Mouse (Mus musculus): ENCODE data around the gene Gipc3. TPM values are rescaled to one million over a fixed set of nuclear protein-coding genes. Genes with fewer than 3 reads are reported as not detected.

Gene Gipc3
- 0.06 and 0.10 TPM in 2 replicates for polyA plus RNA-seq (2015; fragmentation: Nextera tagmentation; extraction: Ambion mirVana)

GRCm38 (mm10) chr10:81342686-81343505 is at the start of gene Gipc3:
Gene Gipc3, minus strand, starts transcription at chr10:81343266.
- 0 out of 2 replicates have a peak, but pooled peaks cover 3% of the 10 kb centered on the region for H3K27me3 ChIP-seq (ENCODE audit: control insufficient read depth, insufficient read depth, low read length)
- no peak for DNase-seq (ENCODE audit: low spot score)
- H3K27ac ChIP-seq (replicated peaks): no peak within 1 kb of the TSS
- ATAC-seq (ENCODE audit: low FRiP score, low TSS enrichment): no peak
- no peaks in the 10 kb centered on the region for H3K36me3 ChIP-seq (ENCODE audit: control insufficient read depth, insufficient read depth, low read length)
- H3K9ac ChIP-seq (ENCODE audit: low read length): peak within 1 kb of the TSS; percentile 68
- WGBS: 6% methylated on average over 43 of the region's 67 CpGs
- H3K4me3 ChIP-seq (ENCODE audit: low read depth, low read length): peak within 1 kb of the TSS; percentile 48
- peak within 1 kb of the TSS; percentile 84 for H3K4me2 ChIP-seq (replicated peaks; ENCODE audit: low read depth)
- H3K9me3 ChIP-seq (ENCODE audit: control insufficient read depth, low read length): no peaks in the 10 kb centered on the region
- no peak for TF ChIP-seq CTCF (IDR thresholded peaks at IDR 0.05; ENCODE audit: low read depth)
- no peak for TF ChIP-seq EP300 (optimal IDR thresholded peaks at IDR 0.05)
- H3K4me1 ChIP-seq (replicated peaks; ENCODE audit: control insufficient read depth, insufficient read depth): no peaks in the 10 kb centered on the region; the same call in 1 of the 2 replicates

- peaks cover 4% of the 10 kb centered on the region; the same call in 1 of the 2 replicates for H3K36me3 ChIP-seq (ENCODE audit: control insufficient read depth, insufficient read depth, low read length)
- TF ChIP-seq EP300 (optimal IDR thresholded peaks at IDR 0.05) (no peak), CTCF (IDR thresholded peaks at IDR 0.05; ENCODE audit: low read depth) (no peak)
- ATAC-seq (ENCODE audit: low FRiP score, low TSS enrichment) (peak; percentile 19), DNase-seq (ENCODE audit: low spot score) (peak; percentile 62)
- H3K27ac ChIP-seq (replicated peaks): peak within 1 kb of the TSS; percentile 69
- peak within 1 kb of the TSS; percentile 56 for H3K4me2 ChIP-seq (replicated peaks; ENCODE audit: low read depth)
- peak within 1 kb of the TSS; percentile 30 for H3K4me3 ChIP-seq (ENCODE audit: low read depth, low read length)
- H3K9ac ChIP-seq (ENCODE audit: low read length): peak within 1 kb of the TSS; percentile 18
- H3K27me3 ChIP-seq (ENCODE audit: control insufficient read depth, insufficient read depth, low read length): no peaks in the 10 kb centered on the region
- H3K9me3 ChIP-seq (ENCODE audit: control insufficient read depth, low read length): no peaks in the 10 kb centered on the region
- peaks cover 6% of the 10 kb centered on the region; the same call in 1 of the 2 replicates for H3K4me1 ChIP-seq (replicated peaks; ENCODE audit: control insufficient read depth, insufficient read depth)
- WGBS: 50% methylated on average over 14 of the region's 14 CpGs
These were observed 49.7 kb upstream of the Gipc3 start, which contains the start of gene Smim24 for GRCm38 (mm10) chr10:81392781-81393185. Gene Smim24, plus strand, starts transcription at chr10:81393051.

- DNase-seq (ENCODE audit: low spot score): peak; percentile 69
- TF ChIP-seq CTCF (IDR thresholded peaks at IDR 0.05; ENCODE audit: low read depth) (no peak), EP300 (optimal IDR thresholded peaks at IDR 0.05) (no peak)
- Histone ChIP-seq H3K9me3 (ENCODE audit: control insufficient read depth, low read length) (no peaks in the 10 kb centered on the region), H3K4me1 (replicated peaks; ENCODE audit: control insufficient read depth, insufficient read depth) (peaks cover 6% of the 10 kb centered on the region; the same call in 1 of the 2 replicates), H3K36me3 (ENCODE audit: control insufficient read depth, insufficient read depth, low read length) (peaks cover 9% of the 10 kb centered on the region; the same call in 1 of the 2 replicates), H3K9ac (ENCODE audit: low read length) (no peak overlapping the region), H3K27me3 (ENCODE audit: control insufficient read depth, insufficient read depth, low read length) (no peaks in the 10 kb centered on the region), H3K4me2 (replicated peaks; ENCODE audit: low read depth) (no peak overlapping the region), H3K4me3 (ENCODE audit: low read depth, low read length) (no peak overlapping the region), H3K27ac (replicated peaks) (no peak overlapping the region)
- peak; percentile 30; the same call in 1 of the 2 replicates for ATAC-seq (ENCODE audit: low FRiP score, low TSS enrichment)
- 73% methylated on average over 6 of the region's 6 CpGs for WGBS
These were observed 49.2 kb upstream of the Gipc3 start for GRCm38 (mm10) chr10:81392270-81392669.

GRCm38 (mm10) chr10:81390678-81390965 is 47.6 kb upstream of the Gipc3 start:
- Histone ChIP-seq H3K36me3 (ENCODE audit: control insufficient read depth, insufficient read depth, low read length) (peaks cover 15% of the 10 kb centered on the region; the same call in 1 of the 2 replicates), H3K4me2 (replicated peaks; ENCODE audit: low read depth) (no peak overlapping the region), H3K27ac (replicated peaks) (no peak overlapping the region), H3K27me3 (ENCODE audit: control insufficient read depth, insufficient read depth, low read length) (no peaks in the 10 kb centered on the region), H3K9me3 (ENCODE audit: control insufficient read depth, low read length) (no peaks in the 10 kb centered on the region), H3K9ac (ENCODE audit: low read length) (no peak overlapping the region), H3K4me3 (ENCODE audit: low read depth, low read length) (no peak overlapping the region), H3K4me1 (replicated peaks; ENCODE audit: control insufficient read depth, insufficient read depth) (peaks cover 6% of the 10 kb centered on the region)
- WGBS: 85% methylated on average over 13 of the region's 13 CpGs
- DNase-seq (ENCODE audit: low spot score) (no peak), ATAC-seq (ENCODE audit: low FRiP score, low TSS enrichment) (no peak)
- TF ChIP-seq EP300 (optimal IDR thresholded peaks at IDR 0.05) (no peak), CTCF (IDR thresholded peaks at IDR 0.05; ENCODE audit: low read depth) (no peak)

GRCm38 (mm10) chr10:81389801-81390677 is 47.0 kb upstream of the Gipc3 start:
- peak; percentile 84 for DNase-seq (ENCODE audit: low spot score)
- Histone ChIP-seq H3K4me1 (replicated peaks; ENCODE audit: control insufficient read depth, insufficient read depth) (peaks cover 12% of the 10 kb centered on the region), H3K9ac (ENCODE audit: low read length) (peak overlapping the region; percentile 31; the same call in 1 of the 2 replicates), H3K9me3 (ENCODE audit: control insufficient read depth, low read length) (no peaks in the 10 kb centered on the region), H3K4me2 (replicated peaks; ENCODE audit: low read depth) (no peak overlapping the region), H3K27ac (replicated peaks) (0 out of 2 replicates have a peak overlapping the region, but pooled peaks have one; percentile 24), H3K36me3 (ENCODE audit: control insufficient read depth, insufficient read depth, low read length) (peaks cover 15% of the 10 kb centered on the region; the same call in 1 of the 2 replicates), H3K4me3 (ENCODE audit: low read depth, low read length) (no peak overlapping the region), H3K27me3 (ENCODE audit: control insufficient read depth, insufficient read depth, low read length) (no peaks in the 10 kb centered on the region)
- peak; percentile 39 for ATAC-seq (ENCODE audit: low FRiP score, low TSS enrichment)
- WGBS: 57% methylated on average over 23 of the region's 23 CpGs
- TF ChIP-seq EP300 (optimal IDR thresholded peaks at IDR 0.05): no peak
- peak; percentile 93 for TF ChIP-seq CTCF (IDR thresholded peaks at IDR 0.05; ENCODE audit: low read depth)

Measured in stomach, postnatal 0 days (tissue).